Mouse (Mus musculus) cerebellum, adult 11-12 months (tissue): ENCODE measurements around the gene Etfdh.
"Not testable (repeated sequence)": the region's sequence is repeated elsewhere in the genome, so short reads cannot be mapped to it uniquely, and the experiment has no call there.

Experiments used
- DNase-seq: peaks from one replicate; pipeline ENCODE4 v3.0.0; 2022

Gene Etfdh

GRCm38 (mm10) chr3:79576468-79576816 lies 52.9 kb downstream of the Etfdh start:
- no peak for DNase-seq

DNA sequence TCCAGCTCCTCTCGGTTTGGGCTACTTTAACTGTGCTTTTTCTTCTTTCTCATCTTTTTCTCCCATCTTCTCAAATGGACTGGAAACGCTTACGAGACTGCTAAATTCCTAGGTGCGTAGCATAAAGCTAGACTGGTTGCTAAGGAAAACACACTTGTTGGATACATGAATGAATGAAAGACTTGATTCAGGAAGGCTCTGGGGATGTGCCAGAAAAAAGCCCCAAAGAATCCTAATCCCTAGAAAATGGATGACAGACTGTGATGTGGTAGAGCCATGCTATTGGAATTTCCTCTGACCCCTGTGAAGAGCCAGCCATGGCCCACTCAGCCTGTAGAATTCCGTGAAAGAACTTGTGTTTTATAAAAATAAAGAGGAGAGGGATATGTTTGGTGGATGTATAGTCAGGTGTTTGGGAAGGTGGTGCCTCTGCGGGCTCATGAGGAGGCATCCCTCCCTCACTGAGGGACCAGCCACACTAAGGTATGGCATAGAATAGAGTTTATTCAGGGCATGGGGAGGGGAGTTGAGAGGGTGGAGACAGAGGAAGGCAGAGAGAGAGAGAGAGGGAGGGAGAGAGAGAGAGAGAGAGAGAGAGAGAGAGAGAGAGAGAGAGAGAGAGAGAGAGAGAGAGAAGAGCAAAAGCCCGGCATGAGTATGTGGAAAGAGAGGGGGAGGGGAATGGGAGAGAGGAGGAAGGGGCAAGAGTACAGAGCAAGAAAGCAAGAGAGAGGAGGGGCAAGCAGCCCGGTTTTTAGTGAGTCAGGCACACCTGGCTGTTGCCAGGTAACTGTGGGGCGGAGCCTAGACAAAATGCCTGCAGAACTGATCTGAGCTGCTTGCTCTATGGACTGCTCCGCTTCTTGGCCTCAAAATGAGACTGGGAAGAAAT lies 53.5 kb downstream of the Etfdh start:
- no peak for DNase-seq

- DNase-seq = no peak
These were observed 55.0 kb downstream of the Etfdh start for GRCm38 (mm10) chr3:79574336-79574735.

DNA sequence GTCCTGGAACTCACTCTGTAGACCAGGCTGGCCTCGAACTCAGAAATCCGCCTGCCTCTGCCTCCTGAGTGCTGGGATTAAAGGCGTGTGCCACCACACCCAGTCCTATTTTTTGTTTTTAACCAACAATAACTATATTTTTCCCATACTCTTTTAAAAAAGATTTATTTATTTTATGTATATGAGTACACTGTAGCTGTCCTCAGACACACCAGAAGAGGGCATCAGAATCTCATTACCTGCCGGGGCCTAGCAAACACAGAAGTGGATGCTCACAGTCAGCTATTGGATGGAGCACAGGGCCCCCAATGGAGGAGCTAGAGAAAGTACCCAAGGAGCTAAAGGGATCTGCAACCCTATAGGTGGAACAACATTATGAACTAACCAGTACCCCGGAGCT lies 55.9 kb downstream of the Etfdh start:
- DNase-seq = not testable (repeated sequence)

GRCm38 (mm10) chr3:79572399-79572798 lies 56.9 kb downstream of the Etfdh start:
- DNase-seq = no peak

- DNase-seq = no peak
These were observed 60.0 kb downstream of the Etfdh start for GRCm38 (mm10) chr3:79569351-79569681.

DNA sequence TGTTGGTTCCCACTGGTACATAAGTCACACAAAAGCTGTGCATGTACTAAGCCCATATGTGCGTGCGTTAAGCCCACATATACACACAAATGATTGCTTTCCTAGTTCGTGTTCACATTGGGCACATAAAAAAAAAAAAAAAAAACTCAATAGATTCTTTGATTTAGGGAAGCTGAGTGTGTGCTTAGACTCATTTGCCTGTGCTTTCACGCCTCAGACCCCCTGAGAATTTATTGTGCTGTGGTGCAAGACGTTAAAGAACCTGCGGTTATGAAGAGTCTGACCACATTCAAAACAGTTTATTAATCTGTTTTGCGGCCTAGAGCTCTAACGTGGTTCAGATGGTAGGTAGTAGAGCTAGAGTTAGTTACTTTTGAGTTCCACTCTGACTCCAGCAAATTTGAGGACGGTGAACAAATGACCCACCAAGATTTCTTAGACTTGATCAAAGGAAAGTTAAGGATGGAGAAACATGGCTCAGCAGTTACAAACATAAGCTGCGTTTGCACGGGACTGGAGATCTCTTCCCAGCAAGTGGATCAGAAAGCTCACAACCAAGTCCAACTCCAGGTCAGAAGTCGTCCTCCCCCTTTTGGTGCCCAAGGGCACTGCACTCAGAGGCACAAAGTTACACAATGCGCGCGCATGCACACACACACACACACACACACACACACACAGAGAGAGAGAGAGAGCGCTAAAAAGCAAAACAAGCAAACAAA lies 60.5 kb downstream of the Etfdh start:
- DNase-seq = no peak

GRCm38 (mm10) chr3:79567703-79568362 lies 61.5 kb downstream of the Etfdh start, which contains the start of gene Fnip2:
Gene Fnip2 (minus strand): TSS chr3:79567796.
- peak; percentile 92 for DNase-seq

DNA sequence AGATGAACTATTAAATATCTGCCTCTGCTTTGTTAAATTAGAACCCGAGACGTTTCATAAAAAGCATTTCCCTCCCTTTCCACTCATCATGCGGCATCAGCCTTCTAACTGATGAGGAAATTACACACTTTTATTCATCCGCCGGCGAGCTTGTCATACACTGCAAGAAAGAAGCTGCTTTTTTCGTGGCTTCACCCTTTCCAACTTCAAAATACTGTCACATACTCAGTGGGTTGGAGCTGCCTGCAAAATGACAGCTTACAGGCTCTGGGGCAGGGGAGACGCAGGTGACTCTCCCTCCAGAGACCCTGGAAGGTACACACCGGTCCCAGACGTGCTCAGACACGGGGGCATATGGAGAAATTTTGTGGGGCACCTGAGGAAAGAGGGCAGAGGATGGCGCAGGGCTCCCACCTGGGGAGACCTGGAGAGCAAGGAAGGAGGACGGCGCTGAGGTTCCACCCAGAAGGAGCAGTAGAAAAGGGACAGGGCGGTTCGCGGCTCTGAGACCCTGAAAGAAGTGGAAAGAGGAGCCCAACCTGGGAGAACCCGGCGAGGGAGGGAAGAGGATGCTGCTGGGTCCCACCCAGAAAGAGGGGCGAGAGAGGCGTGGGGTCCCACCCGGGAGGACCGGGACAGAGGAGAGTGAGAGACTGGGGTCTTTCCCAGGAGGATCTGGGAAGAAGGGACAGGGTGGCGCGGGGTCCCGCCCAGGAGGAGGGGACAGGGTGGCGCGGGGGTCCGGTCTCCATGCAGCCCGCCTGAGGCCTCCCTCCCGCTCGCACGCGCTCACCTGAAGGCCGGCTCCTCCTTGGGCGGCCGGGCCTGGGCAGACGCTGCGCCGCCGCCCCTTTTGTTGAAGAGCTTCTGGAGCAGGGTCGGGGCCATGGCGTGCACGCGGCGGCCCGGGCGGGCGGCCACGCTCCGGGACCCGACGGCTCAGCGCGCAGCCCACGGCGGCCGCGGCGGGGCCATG lies 62.3 kb downstream of the Etfdh start:
- peak; percentile 81 for DNase-seq

DNA sequence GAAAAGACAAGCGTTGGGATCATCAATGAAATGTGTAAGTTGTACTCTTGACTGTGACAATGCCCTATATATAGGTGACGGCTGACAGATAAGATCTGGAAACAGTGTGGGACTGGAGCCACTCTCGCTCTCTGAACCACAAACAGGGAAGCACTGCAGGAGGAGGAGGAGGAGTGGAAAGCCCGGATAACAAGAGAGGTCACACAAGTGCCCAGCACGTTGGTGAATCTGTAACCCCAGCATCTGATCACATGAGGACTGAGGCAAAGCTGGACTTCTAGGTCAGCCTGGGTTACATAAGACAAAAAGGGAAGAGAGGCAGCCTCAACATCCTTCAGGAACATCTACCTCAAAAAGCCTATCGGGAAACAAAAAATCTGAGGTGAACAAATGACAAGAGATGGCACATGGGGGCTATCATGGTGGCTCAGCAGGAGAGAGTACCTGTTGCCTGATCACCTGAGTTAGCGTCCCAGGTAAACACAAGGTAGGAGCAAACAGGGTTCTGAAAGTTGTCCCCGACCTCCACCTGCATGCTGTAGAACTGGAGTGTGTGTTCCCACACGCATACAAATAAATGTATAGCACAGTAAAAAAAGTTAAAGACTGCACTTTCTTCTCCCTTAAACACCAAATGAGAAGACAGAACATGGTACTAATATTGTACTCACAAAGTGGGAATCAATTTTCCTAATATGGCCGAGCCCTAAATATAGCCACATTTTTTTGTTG lies 64.3 kb downstream of the Etfdh start:
- DNase-seq = no peak

GRCm38 (mm10) chr3:79563511-79563910 lies 65.8 kb downstream of the Etfdh start:
- DNase-seq = no peak

DNA sequence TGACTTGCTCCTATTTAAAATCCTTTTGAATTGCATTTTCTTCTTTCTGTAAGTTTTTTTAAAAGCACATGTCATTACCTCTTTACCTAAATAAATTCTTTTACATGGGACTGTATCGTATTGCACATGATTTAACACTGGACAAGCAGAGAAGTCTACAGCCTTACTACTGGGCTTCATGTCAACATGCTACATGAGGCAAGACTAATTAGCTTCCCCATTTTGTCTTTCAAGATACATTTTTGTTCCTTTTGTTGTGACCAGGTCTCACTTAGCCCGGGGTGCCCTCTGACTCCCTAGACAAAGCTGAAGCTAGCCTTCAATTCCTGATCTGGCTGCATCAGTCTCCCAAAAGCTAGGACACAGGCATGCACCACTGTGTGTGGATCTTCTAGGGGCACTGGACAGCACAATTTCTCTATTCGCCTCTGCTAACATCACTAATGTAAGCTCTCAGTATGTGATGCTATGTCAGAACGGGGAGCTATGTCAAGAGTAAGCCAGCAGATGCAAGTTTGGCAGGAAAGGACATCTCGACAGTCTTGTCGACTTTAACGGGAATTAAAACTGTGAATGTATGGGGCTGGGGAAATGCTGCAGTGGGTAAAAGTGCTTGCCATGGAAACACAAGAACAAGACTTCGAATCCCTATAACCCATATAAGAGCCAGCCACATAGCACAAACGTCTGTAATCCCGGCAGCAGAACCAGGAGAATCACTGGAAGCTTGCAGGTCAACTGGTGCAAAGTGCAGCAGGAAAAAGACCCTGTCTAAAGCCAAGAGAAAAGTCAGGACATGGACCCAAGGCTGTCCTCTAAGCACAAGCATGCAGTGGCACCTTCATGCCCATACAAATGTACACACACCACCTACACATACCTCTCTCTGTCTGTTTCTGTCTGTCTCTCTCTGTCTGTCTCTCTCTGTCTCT lies 67.2 kb downstream of the Etfdh start:
- DNase-seq = no peak

- no peak for DNase-seq
These were observed 68.7 kb downstream of the Etfdh start for GRCm38 (mm10) chr3:79560555-79560954.

GRCm38 (mm10) chr3:79559773-79560045 lies 69.6 kb downstream of the Etfdh start:
- no peak for DNase-seq

DNA sequence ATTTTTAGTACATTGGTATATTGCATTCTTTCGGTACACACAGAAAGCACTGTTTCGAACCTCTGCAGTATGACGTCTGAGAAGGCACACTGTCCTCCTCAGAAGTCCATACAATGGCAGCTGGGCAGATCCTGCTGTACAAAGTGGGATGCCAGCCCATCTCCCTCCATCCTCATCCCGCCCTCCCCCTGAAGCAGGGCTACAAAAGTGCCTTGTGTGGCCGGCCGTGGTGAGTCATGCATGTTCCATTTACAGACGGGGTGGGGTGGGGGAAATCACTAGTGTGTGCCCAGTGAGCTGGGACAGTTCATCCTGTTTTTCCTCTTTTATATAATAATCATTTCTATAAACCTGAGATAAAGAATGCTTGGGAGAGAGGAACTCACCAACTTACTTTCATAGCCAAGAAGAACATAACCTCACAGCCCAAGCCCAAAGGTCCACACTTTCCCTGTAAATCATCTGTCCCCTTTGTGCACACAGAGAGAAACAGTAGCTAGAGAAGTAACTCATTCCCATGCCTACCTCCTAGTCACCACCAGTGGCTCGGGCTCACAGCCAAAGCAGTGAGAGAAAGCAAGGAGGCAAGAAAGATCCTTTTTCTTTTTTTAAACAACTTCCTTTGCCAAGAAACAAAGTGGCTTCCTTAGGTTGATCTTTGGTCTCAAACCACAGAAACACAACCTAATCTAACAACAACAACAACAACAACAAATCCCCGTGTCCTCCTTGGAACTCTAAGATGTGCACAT lies 70.1 kb downstream of the Etfdh start:
- DNase-seq = peak; percentile 38

- DNase-seq = no peak
These were observed 74.2 kb downstream of the Etfdh start for GRCm38 (mm10) chr3:79555061-79555460.
